Mouse (Mus musculus): Measurements from ENCODE around the gene Dnajc22.

DNA sequence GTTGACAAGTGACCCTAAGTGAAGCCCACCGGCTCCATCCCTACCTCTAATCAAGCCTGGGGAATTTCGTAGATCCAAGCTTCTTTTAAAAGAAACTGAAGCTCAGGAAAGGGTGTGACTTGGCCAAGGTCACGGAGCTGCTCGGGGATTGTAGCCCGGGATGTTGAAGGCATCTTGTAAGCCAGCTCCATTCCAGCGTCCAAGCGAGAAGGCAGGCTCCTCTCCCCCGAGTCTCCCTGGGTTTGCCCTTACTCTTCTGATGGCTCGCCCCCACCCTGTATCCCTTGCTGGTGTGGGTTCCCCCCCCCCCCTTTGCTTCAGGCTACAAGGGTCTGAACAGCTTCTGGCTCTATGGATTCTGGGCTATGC, 5.5 kb downstream of the Dnajc22 start:
- TF ChIP-seq CTCF (IDR thresholded peaks at IDR 0.05; ENCODE audit: low read depth) (no peak), EP300 (IDR thresholded peaks at IDR 0.05; ENCODE audit: low read depth) (no peak)

Measured in liver, postnatal 0 days (tissue).